Mouse (Mus musculus): Measurements from ENCODE around the gene Tbcb.

- TF ChIP-seq CTCF (IDR thresholded peaks at IDR 0.05): no peak
- TF ChIP-seq EP300 (IDR thresholded peaks at IDR 0.05; ENCODE audit: insufficient read depth, low read depth, low read length): no peak
Measured at GRCm38 (mm10) chr7:30176474-30176873, 55.6 kb downstream of the Tbcb start.
